Mouse (Mus musculus) C2C12 (cell line): ENCODE data around the gene E430018J23Rik. TPM values are rescaled to one million over a fixed set of nuclear protein-coding genes. Genes with fewer than 3 reads are reported as not detected.
"Not testable (repeated sequence)": the region's sequence is repeated elsewhere in the genome, so short reads cannot be mapped to it uniquely, and the experiment has no call there.

Experiments
- H3K27me3 ChIP-seq: one replicate; pipeline ENCODE4 v1.6.1; 2011; ENCODE audit not compliant: control insufficient read depth, insufficient read depth, insufficient read length
- H3K36me3 ChIP-seq: one replicate; pipeline ENCODE4 v1.6.1; 2011; ENCODE audit not compliant: control insufficient read depth, insufficient read depth
- H3K4me3 ChIP-seq: one replicate; pipeline ENCODE4 v1.5.1; 2011; ENCODE audit warnings: mild to moderate bottlenecking, control low read depth; ENCODE audit not compliant: poor library complexity, insufficient read depth, severe bottlenecking
- H3K79me2 ChIP-seq: one replicate; pipeline ENCODE4 v1.6.1; 2011; ENCODE audit not compliant: control insufficient read depth, insufficient read depth
- H3K79me3 ChIP-seq: one replicate; pipeline ENCODE4 v1.6.1; 2011; ENCODE audit warnings: low read depth, control low read depth
- H3ac ChIP-seq: one replicate; pipeline ENCODE3; 2011; ENCODE audit warnings: low read depth; ENCODE audit not compliant: control insufficient read depth, insufficient read length
- CEBPB ChIP-seq: IDR thresholded peaks from one replicate; pipeline ENCODE4 v1.6.1; 2011; ENCODE audit warnings: low read depth, mild to moderate bottlenecking, control low read depth, moderate library complexity
- CTCF ChIP-seq: IDR thresholded peaks from one replicate; pipeline ENCODE4 v1.5.1; 2011; ENCODE audit not compliant: control insufficient read depth, insufficient read depth, insufficient read length
- FOSL1 ChIP-seq: IDR thresholded peaks from one replicate; pipeline ENCODE4 v1.8.0; 2011; ENCODE audit warnings: mild to moderate bottlenecking, low read length; ENCODE audit not compliant: poor library complexity, insufficient read depth, severe bottlenecking
- MAX ChIP-seq: IDR thresholded peaks from one replicate; pipeline ENCODE4 v1.6.1; 2011; ENCODE audit warnings: mild to moderate bottlenecking, control low read depth
- MYOD1 ChIP-seq: IDR thresholded peaks from one replicate; pipeline ENCODE4 v1.6.1; 2011; ENCODE audit warnings: low read depth; ENCODE audit not compliant: control insufficient read depth, insufficient read length
- MYOG ChIP-seq: IDR thresholded peaks from one replicate; pipeline ENCODE4 v1.6.1; 2011; ENCODE audit not compliant: control insufficient read depth, insufficient read length; ENCODE audit errors: extremely low read depth
- USF1 ChIP-seq: IDR thresholded peaks from one replicate; pipeline ENCODE4 v1.6.1; 2011; ENCODE audit warnings: low read depth, mild to moderate bottlenecking, control low read depth, moderate library complexity
- polyA plus RNA-seq: library from polyadenylated mRNA; unstranded; fragments of >200 nt; fragmentation: generic; extraction: Trizol; gene quantifications from one replicate; pipeline ENCODE4 v1.2.1, GENCODE M21; 2012; ENCODE audit warnings: missing spikeins

The E430018J23Rik gene
- polyA plus RNA-seq, 1 experiment: 2.9 TPM

GRCm38 (mm10) chr7:127386641-127387392 is 6.6 kb downstream of the E430018J23Rik start, which contains the start of gene 9130019O22Rik:
Gene 9130019O22Rik (minus strand): TSS chr7:127387166.
- Histone ChIP-seq H3K79me2 (no peaks in the 10 kb centered on the region), H3K27me3 (no peaks in the 10 kb centered on the region), H3K36me3 (no peaks in the 10 kb centered on the region), H3ac (no peak within 1 kb of the TSS), H3K79me3 (no peaks in the 10 kb centered on the region), H3K4me3 (no peak within 1 kb of the TSS)
- TF ChIP-seq CTCF (no peak), CEBPB (no peak), USF1 (peak; percentile 63), MAX (no peak)

GRCm38 (mm10) chr7:127385560-127385959 is 7.9 kb downstream of the E430018J23Rik start:
- H3K79me2 ChIP-seq, H3K79me3 ChIP-seq, H3K36me3 ChIP-seq, H3K27me3 ChIP-seq, H3K4me3 ChIP-seq, H3ac ChIP-seq: not testable (repeated sequence)

- TF ChIP-seq MAX: no peak
- TF ChIP-seq CTCF: no peak
- no peak for TF ChIP-seq MYOG
- TF ChIP-seq CEBPB: no peak
- TF ChIP-seq USF1: no peak
- TF ChIP-seq MYOD1: no peak
- no peak for TF ChIP-seq FOSL1
- peaks cover 8% of the 10 kb centered on the region for H3K36me3 ChIP-seq
- H3K4me3 ChIP-seq: no peak overlapping the region
- no peaks in the 10 kb centered on the region for H3K79me3 ChIP-seq
- no peaks in the 10 kb centered on the region for H3K27me3 ChIP-seq
- H3K79me2 ChIP-seq: peaks cover 14% of the 10 kb centered on the region
- no peak overlapping the region for H3ac ChIP-seq
Measured at GRCm38 (mm10) chr7:127378310-127378921, 15.0 kb downstream of the E430018J23Rik start.

GRCm38 (mm10) chr7:127375271-127376245 is 17.9 kb downstream of the E430018J23Rik start, which contains the start of gene Zfp747:
Gene Zfp747 (minus strand): TSS chr7:127376050.
- Histone ChIP-seq H3K79me2 (peaks cover 14% of the 10 kb centered on the region), H3K36me3 (peaks cover 11% of the 10 kb centered on the region), H3ac (peak within 1 kb of the TSS; percentile 80), H3K4me3 (peak within 1 kb of the TSS; percentile 49)
- not testable (repeated sequence) for H3K27me3 ChIP-seq, H3K79me3 ChIP-seq
- peak; percentile 68 for TF ChIP-seq MAX
- peak; percentile 28 for TF ChIP-seq CTCF
- TF ChIP-seq USF1: peak; percentile 96

GRCm38 (mm10) chr7:127371870-127372269 is 21.6 kb downstream of the E430018J23Rik start:
- peaks cover 14% of the 10 kb centered on the region for H3K79me2 ChIP-seq
- not testable (repeated sequence) for H3K4me3 ChIP-seq, H3ac ChIP-seq, H3K27me3 ChIP-seq, H3K79me3 ChIP-seq
- peaks cover 11% of the 10 kb centered on the region for H3K36me3 ChIP-seq

GRCm38 (mm10) chr7:127371213-127371612 is 22.2 kb downstream of the E430018J23Rik start:
- no peak overlapping the region for H3K4me3 ChIP-seq
- TF ChIP-seq MYOD1: no peak
- TF ChIP-seq USF1: no peak
- no peak for TF ChIP-seq CTCF
- TF ChIP-seq MAX: no peak
- TF ChIP-seq MYOG: no peak
- TF ChIP-seq FOSL1: no peak
- no peak for TF ChIP-seq CEBPB
- H3K79me3 ChIP-seq: no peaks in the 10 kb centered on the region

More at GRCm38 (mm10) chr7:127371213-127371612, 22.2 kb downstream of the E430018J23Rik start:
- Histone ChIP-seq H3K27me3 (no peaks in the 10 kb centered on the region), H3K36me3 (peaks cover 11% of the 10 kb centered on the region), H3K79me2 (peaks cover 14% of the 10 kb centered on the region), H3ac (no peak overlapping the region)
